Mouse (Mus musculus) heart, postnatal 36 days (tissue): ENCODE data around the gene Vmn1r91. TPM values are rescaled to one million over a fixed set of nuclear protein-coding genes. Genes with fewer than 3 reads are reported as not detected.
"Not testable (repeated sequence)": the region's sequence is repeated elsewhere in the genome, so short reads cannot be mapped to it uniquely, and the experiment has no call there.

Experiments used
- DNase-seq, 2 experiments: peaks; one replicate each; pipeline ENCODE4 v3.0.0; 2021 to 2022
- intact Hi-C: fragments of 180-260 bp; cut with DNase I; formaldehyde crosslinking; loops from one replicate; pipeline ENCODE4 v1.15.1; 2025
- total RNA-seq, 2 experiments: library from RNA; stranded (reverse); gene quantifications; 2 replicates each; pipeline ENCODE4 v1.2.3; 2021

The Vmn1r91 gene
- total RNA-seq = not detected

- DNase-seq, intact Hi-C loops: not testable (repeated sequence)
Measured at GRCm38 (mm10) chr7:20099380-20099779, at the start of gene Vmn1r91. Gene Vmn1r91, plus strand, starts transcription at chr7:20099680.

GRCm38 (mm10) chr7:20064100-20064499, 35.4 kb upstream of the Vmn1r91 start:
- intact Hi-C loops, DNase-seq: not testable (repeated sequence)

- intact Hi-C loops = not testable (repeated sequence)
Measured at GRCm38 (mm10) chr7:20078118-20078517, 21.4 kb upstream of the Vmn1r91 start.

GRCm38 (mm10) chr7:20122479-20122878, 23.0 kb downstream of the Vmn1r91 start, which contains the start of gene Gm16442:
Gene Gm16442, minus strand, starts transcription at chr7:20122579.
- intact Hi-C loops, DNase-seq: not testable (repeated sequence)

More at GRCm38 (mm10) chr7:20078118-20078517, 21.4 kb upstream of the Vmn1r91 start:
- not testable (repeated sequence) for DNase-seq

GRCm38 (mm10) chr7:20138988-20139387, 39.5 kb downstream of the Vmn1r91 start, which contains the start of gene Vmn1r93:
Gene Vmn1r93, minus strand, starts transcription at chr7:20139088.
- DNase-seq, intact Hi-C loops: not testable (repeated sequence)

Other genes starting within 250 kb of the Vmn1r91 start
- gene Gm19345, start 247.7 kb upstream of the Vmn1r91 start, total RNA-seq = not detected
- gene Ceacam16, start 238.4 kb upstream of the Vmn1r91 start, total RNA-seq = under 1 TPM in 1 of 2 experiments, not detected in 1; 0.69 TPM
- not detected for gene Ceacam19, start 211.7 kb upstream of the Vmn1r91 start, total RNA-seq
- gene Pvr, start 178.5 kb upstream of the Vmn1r91 start, total RNA-seq = 10 to 100 TPM; 19.8 to 25.0 TPM
- gene Igsf23, start 148.9 kb upstream of the Vmn1r91 start, total RNA-seq = 1 to 10 TPM; 1.4 TPM
- not detected for gene Ceacam20, start 134.3 kb upstream of the Vmn1r91 start, total RNA-seq
- gene Nlrp9b, start 108.2 kb upstream of the Vmn1r91 start, total RNA-seq = not detected
- gene Gm16442, start 22.9 kb downstream of the Vmn1r91 start, total RNA-seq = not detected
- not detected for gene Vmn1r93, start 39.4 kb downstream of the Vmn1r91 start, total RNA-seq
- not detected for gene Vmn1r94, start 68.7 kb downstream of the Vmn1r91 start, total RNA-seq
- not detected for gene Vmn1r95, start 94.0 kb downstream of the Vmn1r91 start, total RNA-seq
- gene Gm6164, start 105.9 kb downstream of the Vmn1r91 start, total RNA-seq = not detected
- not detected for gene Gm4498, start 134.1 kb downstream of the Vmn1r91 start, total RNA-seq
- not detected for gene Gm5890, start 163.2 kb downstream of the Vmn1r91 start, total RNA-seq
- not detected for gene Gm4133, start 234.4 kb downstream of the Vmn1r91 start, total RNA-seq